Mouse (Mus musculus) megakaryocyte, embryonic 14.5 days (primary cell): ENCODE measurements around the gene Top3a.

Experiments
- FLI1 ChIP-seq: IDR thresholded peaks from 2 replicates; pipeline ENCODE4 v1.6.1; 2012; ENCODE audit warnings: low read length, inconsistent platforms, mixed read lengths
- GATA1 ChIP-seq: IDR thresholded peaks from 3 replicates; pipeline ENCODE4 v1.6.1; 2012; ENCODE audit warnings: mixed read lengths, low read length, inconsistent platforms, borderline replicate concordance

DNA sequence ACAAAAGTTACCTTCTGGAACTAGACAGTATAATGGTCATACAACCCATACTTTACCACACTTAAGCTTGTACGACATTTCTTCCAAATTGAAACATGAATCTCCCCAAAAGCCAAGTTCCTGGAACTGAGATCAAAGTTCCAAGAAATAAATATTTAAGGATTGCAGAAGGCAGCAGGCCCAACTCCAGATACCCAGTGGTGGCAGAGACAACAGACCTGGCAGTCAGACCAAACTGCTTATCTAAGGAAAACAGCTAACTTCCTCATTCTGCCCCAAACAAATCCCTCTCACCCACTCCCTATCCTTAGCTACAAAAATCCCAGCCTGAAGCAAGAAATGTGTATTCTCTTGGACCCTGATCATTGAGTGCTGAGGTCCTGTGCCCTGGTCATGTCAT is 2.3 kb downstream of the Top3a start:
- TF ChIP-seq GATA1, result no peak
- no peak for TF ChIP-seq FLI1
